Mouse (Mus musculus) thymus, postnatal 4 days (tissue): ENCODE results near the gene Fam219b.

Experiments
- DNase-seq: peaks from one replicate; pipeline ENCODE4 v3.0.0; 2021

Fam219b gene

GRCm38 (mm10) chr9:57566846-57567245 is 29.5 kb downstream of the Fam219b start:
- DNase-seq, result peak; percentile 28

- DNase-seq, result no peak
Observed at GRCm38 (mm10) chr9:57568500-57568899, 31.2 kb downstream of the Fam219b start.

- no peak for DNase-seq
Observed at GRCm38 (mm10) chr9:57574397-57574796, 37.1 kb downstream of the Fam219b start.

GRCm38 (mm10) chr9:57575577-57575976 is 38.2 kb downstream of the Fam219b start:
- no peak for DNase-seq

- no peak for DNase-seq
Observed at GRCm38 (mm10) chr9:57577144-57577849, 40.0 kb downstream of the Fam219b start.

- no peak for DNase-seq
Observed at GRCm38 (mm10) chr9:57584991-57585390, 47.7 kb downstream of the Fam219b start.

- DNase-seq, result peak; percentile 93
Observed at GRCm38 (mm10) chr9:57589224-57590126, 52.1 kb downstream of the Fam219b start, which contains the start of gene Ulk3. Ulk3 (plus strand) TSS chr9:57589452.

GRCm38 (mm10) chr9:57590726-57591125 is 53.4 kb downstream of the Fam219b start:
- DNase-seq, result no peak
